Mouse (Mus musculus): Measurements from ENCODE around the gene Fggy. TPM values are rescaled to one million over a fixed set of nuclear protein-coding genes. Genes with fewer than 3 reads are reported as not detected.

Fggy gene
- polyA plus RNA-seq, 1 experiment from 2014 or later, result 15.7 TPM

- Histone ChIP-seq H3K27ac (peak overlapping the region; percentile 55), H3K79me2 (ENCODE audit: inconsistent target) (no peaks in the 10 kb centered on the region), H3K4me3 (ENCODE audit: inconsistent target) (no peak overlapping the region), H3K36me3 (ENCODE audit: inconsistent target) (no peaks in the 10 kb centered on the region)
- 86% methylated on average over 7 of the region's 7 CpGs for WGBS (ENCODE audit: missing documents)
Observed at GRCm38 (mm10) chr4:95666284-95666889, 109.1 kb downstream of the Fggy start.

DNA sequence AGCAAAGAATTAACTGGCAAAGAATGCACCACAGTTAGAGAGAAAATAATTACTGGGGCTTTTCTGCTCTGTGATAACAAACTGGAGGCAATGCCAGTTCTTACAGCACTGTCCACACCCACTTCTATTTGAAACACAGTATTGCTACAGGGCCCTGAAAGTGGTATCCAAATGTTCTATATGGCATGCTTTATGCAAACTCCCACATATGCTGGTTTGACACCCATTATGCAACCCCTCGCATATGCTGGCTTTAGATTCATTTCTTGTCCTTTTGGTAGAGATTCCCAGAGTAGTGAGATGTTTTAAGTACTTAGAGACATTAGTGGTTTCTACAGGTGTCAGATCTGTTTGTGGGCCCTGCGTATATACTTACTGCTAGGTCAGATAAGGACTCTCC, 109.6 kb downstream of the Fggy start:
- 93% methylated on average over 2 of the region's 2 CpGs for WGBS (ENCODE audit: missing documents)
- Histone ChIP-seq H3K36me3 (ENCODE audit: inconsistent target) (no peaks in the 10 kb centered on the region), H3K79me2 (ENCODE audit: inconsistent target) (no peaks in the 10 kb centered on the region), H3K4me3 (ENCODE audit: inconsistent target) (no peak overlapping the region), H3K27ac (peak overlapping the region; percentile 55)

DNA sequence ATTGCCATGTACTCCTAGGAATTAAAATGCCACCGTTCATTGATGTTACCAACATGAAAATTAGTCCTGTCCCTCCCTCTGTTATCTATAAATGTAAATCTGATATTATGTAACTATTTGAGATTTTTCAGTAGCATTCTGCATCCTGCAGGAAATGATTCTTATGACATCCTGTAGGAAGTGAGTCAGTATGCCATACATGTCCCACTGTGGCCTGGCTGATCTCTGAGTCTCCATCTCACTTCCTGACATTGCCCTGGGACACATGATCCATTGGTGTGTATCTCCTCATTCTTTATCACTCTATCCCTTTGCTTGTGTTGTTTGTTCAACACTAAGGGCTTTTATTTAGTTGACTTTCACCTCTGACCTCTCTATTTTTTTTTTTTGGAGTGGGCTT, 110.3 kb downstream of the Fggy start:
- H3K27ac ChIP-seq, result peak overlapping the region; percentile 55
- no peak overlapping the region for H3K4me3 ChIP-seq (ENCODE audit: inconsistent target)
- H3K79me2 ChIP-seq (ENCODE audit: inconsistent target), result no peaks in the 10 kb centered on the region
- 100% methylated on average over 1 of the region's 1 CpGs for WGBS (ENCODE audit: missing documents)
- no peaks in the 10 kb centered on the region for H3K36me3 ChIP-seq (ENCODE audit: inconsistent target)

- H3K27ac ChIP-seq, result peak overlapping the region; percentile 55
- WGBS (ENCODE audit: missing documents), result 94% methylated on average over 3 of the region's 3 CpGs
Observed at GRCm38 (mm10) chr4:95668543-95668942, 111.2 kb downstream of the Fggy start.

GRCm38 (mm10) chr4:95669336-95669735, 112.0 kb downstream of the Fggy start:
- no peak overlapping the region for H3K4me3 ChIP-seq (ENCODE audit: inconsistent target)
- whole genome bisulfite sequencing (ENCODE audit: missing documents), result 50% methylated on average over 2 of the region's 2 CpGs
- H3K36me3 ChIP-seq (ENCODE audit: inconsistent target), result no peaks in the 10 kb centered on the region
- H3K79me2 ChIP-seq (ENCODE audit: inconsistent target), result no peaks in the 10 kb centered on the region
- H3K27ac ChIP-seq, result peak overlapping the region; percentile 55; the same call in 1 of the 2 replicates

More at GRCm38 (mm10) chr4:95668543-95668942, 111.2 kb downstream of the Fggy start:
- no peaks in the 10 kb centered on the region for H3K79me2 ChIP-seq (ENCODE audit: inconsistent target)
- H3K4me3 ChIP-seq (ENCODE audit: inconsistent target), result no peak overlapping the region
- H3K36me3 ChIP-seq (ENCODE audit: inconsistent target), result no peaks in the 10 kb centered on the region

- H3K27ac ChIP-seq, result no peak overlapping the region
- H3K4me3 ChIP-seq (ENCODE audit: inconsistent target), result no peak overlapping the region
- WGBS (ENCODE audit: missing documents), result 76% methylated on average over 3 of the region's 3 CpGs
- H3K79me2 ChIP-seq (ENCODE audit: inconsistent target), result no peaks in the 10 kb centered on the region
- H3K36me3 ChIP-seq (ENCODE audit: inconsistent target), result no peaks in the 10 kb centered on the region
Observed at GRCm38 (mm10) chr4:95670559-95670958, 113.3 kb downstream of the Fggy start.

DNA sequence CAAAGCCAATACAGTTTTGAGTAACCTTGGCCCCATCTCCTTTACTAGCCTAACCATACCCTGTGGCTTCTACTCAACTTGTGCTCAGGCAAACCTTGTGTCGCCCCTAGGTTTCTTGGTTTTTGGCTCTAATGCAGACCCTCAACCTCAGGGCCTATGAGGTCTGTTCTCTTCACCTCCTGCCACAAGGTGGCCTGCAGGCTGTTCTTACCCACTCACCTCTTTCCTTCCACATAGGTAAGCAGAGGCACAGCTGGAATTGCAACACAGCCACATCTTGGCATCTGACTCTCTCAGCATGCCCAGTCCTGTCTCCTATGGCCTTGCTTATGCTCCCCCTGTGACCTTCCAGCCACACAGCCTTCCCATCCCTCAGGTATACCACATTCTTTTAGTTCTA, 114.7 kb downstream of the Fggy start:
- H3K79me2 ChIP-seq (ENCODE audit: inconsistent target), result no peaks in the 10 kb centered on the region
- no peak overlapping the region for H3K27ac ChIP-seq
- no peak overlapping the region for H3K4me3 ChIP-seq (ENCODE audit: inconsistent target)
- 100% methylated on average over 1 of the region's 1 CpGs for WGBS (ENCODE audit: missing documents)
- H3K36me3 ChIP-seq (ENCODE audit: inconsistent target), result no peaks in the 10 kb centered on the region

- 90% methylated on average over 2 of the region's 2 CpGs for WGBS (ENCODE audit: missing documents)
- no peaks in the 10 kb centered on the region for H3K36me3 ChIP-seq (ENCODE audit: inconsistent target)
- no peaks in the 10 kb centered on the region for H3K79me2 ChIP-seq (ENCODE audit: inconsistent target)
- H3K27ac ChIP-seq, result no peak overlapping the region
- H3K4me3 ChIP-seq (ENCODE audit: inconsistent target), result no peak overlapping the region
Observed at GRCm38 (mm10) chr4:95676390-95676789, 119.1 kb downstream of the Fggy start.

DNA sequence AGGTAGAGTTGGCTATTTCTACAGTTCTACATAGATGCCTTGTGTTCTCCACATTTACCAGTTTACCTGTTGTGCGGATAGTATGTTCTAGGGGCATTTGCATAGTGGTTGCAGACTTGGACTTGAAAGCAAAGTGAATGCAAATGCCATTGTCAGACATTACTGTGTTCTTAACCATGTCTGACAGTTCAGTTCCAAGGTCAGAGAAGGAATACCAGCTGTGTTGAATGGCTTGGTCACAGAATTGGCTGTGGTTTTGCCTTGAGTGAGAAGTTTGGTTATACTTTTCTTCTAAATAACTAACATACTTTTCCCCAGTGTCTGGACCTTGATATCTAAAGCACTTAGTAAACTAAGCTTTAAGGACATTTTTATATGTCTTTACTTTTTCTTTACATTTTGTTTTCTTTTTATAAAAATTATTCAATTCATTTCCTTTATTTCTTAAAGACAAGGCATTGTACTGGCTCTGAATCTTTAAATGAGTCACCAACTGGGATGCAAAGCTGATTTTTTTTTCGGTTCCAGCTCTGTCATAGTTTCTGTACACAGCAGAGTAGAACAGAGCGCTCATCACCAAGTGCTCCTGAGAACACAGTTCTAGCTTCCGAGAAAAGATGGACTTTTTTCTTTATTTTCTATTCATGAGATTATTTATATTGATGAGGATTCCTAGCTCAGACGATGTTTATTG, 123.6 kb downstream of the Fggy start:
- no peak overlapping the region for H3K27ac ChIP-seq
- H3K36me3 ChIP-seq (ENCODE audit: inconsistent target), result no peaks in the 10 kb centered on the region
- H3K4me3 ChIP-seq (ENCODE audit: inconsistent target), result no peak overlapping the region
- WGBS (ENCODE audit: missing documents), result 97% methylated on average over 5 of the region's 5 CpGs
- no peaks in the 10 kb centered on the region for H3K79me2 ChIP-seq (ENCODE audit: inconsistent target)

DNA sequence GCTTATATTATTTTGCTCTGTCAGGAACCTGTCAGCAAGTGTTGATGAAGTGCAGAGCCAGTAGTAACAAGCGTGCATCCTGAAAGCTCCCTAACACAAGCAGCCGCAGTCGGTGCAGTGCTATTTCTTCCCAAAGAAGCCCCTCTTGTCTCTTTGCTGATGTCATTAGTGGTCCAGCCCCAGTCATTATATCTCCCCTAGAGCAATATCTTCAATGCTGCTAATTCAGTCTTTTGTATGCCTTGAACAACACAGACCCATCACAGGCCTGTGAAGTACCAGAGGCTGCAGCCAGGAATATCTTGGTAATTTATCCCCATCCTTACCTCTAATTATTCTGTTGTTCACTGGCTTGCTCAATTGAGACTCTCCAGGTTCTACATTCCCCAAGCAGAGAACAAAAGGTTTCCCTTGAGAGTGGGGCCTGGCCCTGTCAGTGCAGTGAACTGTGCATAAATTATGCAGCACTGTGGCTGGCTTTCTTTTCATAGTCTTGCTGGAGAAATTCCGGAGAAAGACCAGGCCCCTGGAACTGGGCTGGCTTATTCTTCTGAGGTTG, 127.3 kb downstream of the Fggy start:
- H3K4me3 ChIP-seq (ENCODE audit: inconsistent target), result no peak overlapping the region
- no peaks in the 10 kb centered on the region for H3K36me3 ChIP-seq (ENCODE audit: inconsistent target)
- no peaks in the 10 kb centered on the region for H3K79me2 ChIP-seq (ENCODE audit: inconsistent target)
- WGBS (ENCODE audit: missing documents), result 84% methylated on average over 4 of the region's 4 CpGs
- no peak overlapping the region for H3K27ac ChIP-seq

DNA sequence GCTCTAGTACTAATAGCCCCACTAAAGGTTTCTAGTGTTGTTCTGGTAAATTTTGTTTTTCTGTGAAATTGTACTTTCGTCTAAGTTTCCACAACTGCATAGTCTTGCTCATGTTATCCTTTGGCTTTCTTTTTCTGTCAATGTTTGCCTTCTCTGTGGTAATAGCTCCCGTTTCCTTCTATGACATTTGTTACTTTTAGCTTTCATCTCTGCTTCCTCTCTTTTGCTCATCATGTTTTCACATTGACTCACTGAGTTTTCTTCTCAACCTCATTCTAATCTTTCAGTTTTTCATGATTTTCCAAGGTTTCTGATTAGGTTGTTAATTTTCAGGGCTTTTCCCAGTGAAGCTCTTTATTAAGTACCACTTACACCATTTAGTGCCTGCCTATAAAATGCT, 129.5 kb downstream of the Fggy start:
- no peaks in the 10 kb centered on the region for H3K79me2 ChIP-seq (ENCODE audit: inconsistent target)
- WGBS (ENCODE audit: missing documents), result 89% methylated on average over 2 of the region's 2 CpGs
- no peak overlapping the region for H3K4me3 ChIP-seq (ENCODE audit: inconsistent target)
- no peak overlapping the region for H3K27ac ChIP-seq
- H3K36me3 ChIP-seq (ENCODE audit: inconsistent target), result no peaks in the 10 kb centered on the region

- Histone ChIP-seq H3K4me3 (ENCODE audit: inconsistent target) (no peak overlapping the region), H3K79me2 (ENCODE audit: inconsistent target) (no peaks in the 10 kb centered on the region), H3K27ac (peak overlapping the region; percentile 43), H3K36me3 (ENCODE audit: inconsistent target) (no peaks in the 10 kb centered on the region)
- 98% methylated on average over 5 of the region's 5 CpGs for WGBS (ENCODE audit: missing documents)
Observed at GRCm38 (mm10) chr4:95687350-95687749, 130.0 kb downstream of the Fggy start.

GRCm38 (mm10) chr4:95688159-95688558, 130.9 kb downstream of the Fggy start:
- Histone ChIP-seq H3K4me3 (ENCODE audit: inconsistent target) (no peak overlapping the region), H3K79me2 (ENCODE audit: inconsistent target) (no peaks in the 10 kb centered on the region), H3K36me3 (ENCODE audit: inconsistent target) (no peaks in the 10 kb centered on the region), H3K27ac (peak overlapping the region; percentile 43)
- WGBS (ENCODE audit: missing documents), result 46% methylated on average over 4 of the region's 4 CpGs

DNA sequence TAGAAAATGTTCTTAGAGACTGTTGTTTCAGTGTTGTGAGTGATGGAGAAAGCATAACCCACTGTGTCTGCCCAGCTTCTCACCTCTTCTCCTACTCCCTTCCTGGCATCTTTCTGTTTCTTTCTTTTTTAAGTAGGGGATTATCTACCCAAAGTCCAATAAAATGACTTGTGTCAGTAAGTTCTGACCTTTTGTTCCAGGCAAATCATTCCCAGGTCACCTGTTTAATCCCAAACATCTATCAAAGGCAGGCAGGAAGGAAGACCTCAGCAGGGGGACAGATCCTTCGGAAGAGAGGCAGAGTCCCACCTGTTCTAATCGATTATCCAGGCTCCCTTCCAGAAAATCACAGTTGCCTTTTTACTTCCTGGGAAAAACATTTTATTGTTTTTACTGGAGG, 143.1 kb downstream of the Fggy start:
- Histone ChIP-seq H3K4me3 (ENCODE audit: inconsistent target) (no peak overlapping the region), H3K36me3 (ENCODE audit: inconsistent target) (no peaks in the 10 kb centered on the region), H3K27ac (no peak overlapping the region), H3K79me2 (ENCODE audit: inconsistent target) (no peaks in the 10 kb centered on the region)
- 88% methylated on average over 1 of the region's 2 CpGs for WGBS (ENCODE audit: missing documents)
